ENCODE assay signal across 7 mouse cellular contexts in genomic region chr17:84626276-84626856, GRCm38 (mm10). TPM values are rescaled to one million over a fixed set of nuclear protein-coding genes. Genes with fewer than 3 reads are reported as not detected.
DNase-seq lines count a peak whose midpoint lies in the region; ATAC-seq and TF ChIP-seq lines count a peak whose summit lies in the region.

Dync2li1 (plus strand) TSS chr17:84626496.

- H3K4me3 ChIP-seq in bone marrow, adult 2 months (replicated peaks; ENCODE audit: control insufficient read depth, low read depth, low read length), result peak within 1 kb of the TSS; percentile 65
- peak within 1 kb of the TSS; percentile 64 for H3K4me3 ChIP-seq in embryonic facial prominence, embryonic 14.5 days (ENCODE audit: low read depth, low read length)
- H3K4me3 ChIP-seq in heart, adult 2 months, result peak within 1 kb of the TSS; percentile 75
- peak within 1 kb of the TSS; percentile 89 for H3K4me3 ChIP-seq in kidney, adult 2 months (ENCODE audit: insufficient read depth, low read depth, low read length)
- H3K4me3 ChIP-seq in limb, embryonic 11.5 days (ENCODE audit: low read depth, low read length), result peak within 1 kb of the TSS; percentile 60
- H3K4me3 ChIP-seq in midbrain, embryonic 13.5 days (replicated peaks), result peak within 1 kb of the TSS; percentile 69
- peak within 1 kb of the TSS; percentile 61 for H3K4me3 ChIP-seq in small intestine, adult 2 months (ENCODE audit: low read depth, low read length)

- no peaks in the 10 kb centered on the region for H3K9me3 ChIP-seq in embryonic facial prominence, embryonic 14.5 days (ENCODE audit: control insufficient read depth, low read length)
- H3K9me3 ChIP-seq in limb, embryonic 11.5 days (ENCODE audit: control insufficient read depth, low read length), result 0 out of 2 replicates have a peak, but pooled peaks cover 5% of the 10 kb centered on the region
- no peaks in the 10 kb centered on the region for H3K9me3 ChIP-seq in midbrain, embryonic 13.5 days

- H3K79me2 ChIP-seq in heart, adult 2 months (replicated peaks; ENCODE audit: control insufficient read depth, insufficient read depth, low read length), result no peaks in the 10 kb centered on the region

- no peaks in the 10 kb centered on the region for H3K36me3 ChIP-seq in embryonic facial prominence, embryonic 14.5 days (ENCODE audit: control insufficient read depth, insufficient read depth, low read length)
- H3K36me3 ChIP-seq in heart, adult 2 months (ENCODE audit: control insufficient read depth, insufficient read depth, low read length), result no peaks in the 10 kb centered on the region
- H3K36me3 ChIP-seq in kidney, adult 2 months (ENCODE audit: control insufficient read depth, insufficient read depth, low read length), result no peaks in the 10 kb centered on the region
- H3K36me3 ChIP-seq in limb, embryonic 11.5 days (ENCODE audit: control insufficient read depth, insufficient read depth, low read length), result no peaks in the 10 kb centered on the region
- no peaks in the 10 kb centered on the region for H3K36me3 ChIP-seq in midbrain, embryonic 13.5 days
- no peaks in the 10 kb centered on the region for H3K36me3 ChIP-seq in small intestine, adult 2 months (ENCODE audit: control insufficient read depth, insufficient read depth, low read length)

- TF ChIP-seq POLR2A in bone marrow, adult 2 months (IDR thresholded peaks at IDR 0.05; ENCODE audit: borderline replicate concordance, control insufficient read depth, low read depth, low read length), result peak; percentile 34; the same call in 1 of the 2 replicates
- peak; percentile 58; the same call in 1 of the 2 replicates for TF ChIP-seq POLR2A in heart, adult 2 months (IDR thresholded peaks at IDR 0.05; ENCODE audit: insufficient read depth, low read depth, low read length)
- TF ChIP-seq POLR2A in kidney, adult 2 months (IDR thresholded peaks at IDR 0.05; ENCODE audit: low read depth, low read length), result no peak
- TF ChIP-seq POLR2A in small intestine, adult 2 months (IDR thresholded peaks at IDR 0.05; ENCODE audit: low read depth, low read length), result no peak

- H3K27ac ChIP-seq in bone marrow, adult 2 months (ENCODE audit: control insufficient read depth, insufficient read depth, low read depth, low read length, poor library complexity), result no peak within 1 kb of the TSS
- peak within 1 kb of the TSS; percentile 78 for H3K27ac ChIP-seq in embryonic facial prominence, embryonic 14.5 days (replicated peaks; ENCODE audit: low read depth, low read length)
- peak within 1 kb of the TSS; percentile 48; the same call in 1 of the 2 replicates for H3K27ac ChIP-seq in heart, adult 2 months
- H3K27ac ChIP-seq in kidney, adult 2 months (ENCODE audit: insufficient read depth, low read depth, low read length), result no peak within 1 kb of the TSS
- peak within 1 kb of the TSS; percentile 30; the same call in 1 of the 2 replicates for H3K27ac ChIP-seq in limb, embryonic 11.5 days (replicated peaks; ENCODE audit: low read depth, low read length)
- peak within 1 kb of the TSS; percentile 74 for H3K27ac ChIP-seq in midbrain, embryonic 13.5 days
- no peak within 1 kb of the TSS for H3K27ac ChIP-seq in small intestine, adult 2 months (ENCODE audit: insufficient read depth, low read depth, low read length)

- no peaks in the 10 kb centered on the region for H3K4me1 ChIP-seq in bone marrow, adult 2 months (ENCODE audit: control insufficient read depth, insufficient read depth, low read length)
- H3K4me1 ChIP-seq in embryonic facial prominence, embryonic 14.5 days (ENCODE audit: control insufficient read depth, insufficient read depth, low read length), result peaks cover 9% of the 10 kb centered on the region; the same call in 1 of the 2 replicates
- H3K4me1 ChIP-seq in heart, adult 2 months (ENCODE audit: control insufficient read depth, insufficient read depth, low read length), result no peaks in the 10 kb centered on the region
- 0 out of 2 replicates have a peak, but pooled peaks cover 3% of the 10 kb centered on the region for H3K4me1 ChIP-seq in kidney, adult 2 months (ENCODE audit: control insufficient read depth, insufficient read depth, low read length)
- H3K4me1 ChIP-seq in limb, embryonic 11.5 days (ENCODE audit: control insufficient read depth, insufficient read depth, low read length), result 0 out of 2 replicates have a peak, but pooled peaks cover 4% of the 10 kb centered on the region
- peaks cover 7% of the 10 kb centered on the region for H3K4me1 ChIP-seq in midbrain, embryonic 13.5 days (replicated peaks)
- H3K4me1 ChIP-seq in small intestine, adult 2 months (ENCODE audit: control insufficient read depth, insufficient read depth, insufficient read length, low read length), result no peaks in the 10 kb centered on the region

- DNase-seq in embryonic facial prominence, embryonic 14.5 days (ENCODE audit: low spot score), result peak; percentile 99
- DNase-seq in heart, adult 2 months, result peak; percentile 82 to 88
- peak; percentile 95 for DNase-seq in kidney, adult 2 months
- DNase-seq in limb, embryonic 11.5 days (ENCODE audit: low spot score), result peak; percentile 96

- no peak for TF ChIP-seq EP300 in heart, adult 2 months (IDR thresholded peaks at IDR 0.05; ENCODE audit: insufficient read depth, low read depth, low read length)

- 4% methylated on average over 25 of the region's 25 CpGs for WGBS in bone marrow, adult 2 months
- under 1% methylated on average over 22 of the region's 25 CpGs for WGBS in embryonic facial prominence, embryonic 14.5 days
- WGBS in heart, adult 2 months, result under 1% methylated on average over 23 of the region's 25 CpGs
- WGBS in kidney, adult 2 months, result under 1% methylated on average over 25 of the region's 25 CpGs
- WGBS in limb, embryonic 11.5 days, result 0% methylated on average over 25 of the region's 25 CpGs
- under 1% methylated on average over 25 of the region's 25 CpGs for WGBS in midbrain, embryonic 13.5 days
- WGBS in small intestine, adult 2 months, result 1% methylated on average over 23 of the region's 25 CpGs

- intact Hi-C loops in heart, adult 2 months (cut with DNase I), result no loop called here

- H3K9ac ChIP-seq in embryonic facial prominence, embryonic 14.5 days (ENCODE audit: low read depth, low read length), result peak within 1 kb of the TSS; percentile 68
- H3K9ac ChIP-seq in heart, adult 2 months (ENCODE audit: low read depth, low read length), result peak within 1 kb of the TSS; percentile 67
- peak within 1 kb of the TSS; percentile 67 for H3K9ac ChIP-seq in limb, embryonic 11.5 days (ENCODE audit: low read length)
- peak within 1 kb of the TSS; percentile 82 for H3K9ac ChIP-seq in midbrain, embryonic 13.5 days (replicated peaks)

- peak; percentile 98 for ATAC-seq in embryonic facial prominence, embryonic 14.5 days (ENCODE audit: low read depth)
- peak; percentile 88 for ATAC-seq in limb, embryonic 11.5 days (ENCODE audit: insufficient number of reproducible peaks, low FRiP score, low TSS enrichment, low read depth)
- peak; percentile 98 for ATAC-seq in midbrain, embryonic 13.5 days

- peak within 1 kb of the TSS; percentile 74 for H3K4me2 ChIP-seq in embryonic facial prominence, embryonic 14.5 days (ENCODE audit: low read depth, low read length)
- H3K4me2 ChIP-seq in limb, embryonic 11.5 days (ENCODE audit: low read depth, severe bottlenecking), result peak within 1 kb of the TSS; percentile 69
- H3K4me2 ChIP-seq in midbrain, embryonic 13.5 days (replicated peaks), result peak within 1 kb of the TSS; percentile 65

- H3K27me3 ChIP-seq in embryonic facial prominence, embryonic 14.5 days (replicated peaks; ENCODE audit: control insufficient read depth, insufficient read depth, low read length), result no peaks in the 10 kb centered on the region
- H3K27me3 ChIP-seq in heart, adult 2 months (ENCODE audit: control insufficient read depth, insufficient read depth, low read length), result no peaks in the 10 kb centered on the region
- H3K27me3 ChIP-seq in kidney, adult 2 months (replicated peaks; ENCODE audit: control insufficient read depth, insufficient read depth, low read length), result no peaks in the 10 kb centered on the region
- no peaks in the 10 kb centered on the region for H3K27me3 ChIP-seq in limb, embryonic 11.5 days (ENCODE audit: control insufficient read depth, insufficient read depth, low read length)
- no peaks in the 10 kb centered on the region for H3K27me3 ChIP-seq in midbrain, embryonic 13.5 days
- no peaks in the 10 kb centered on the region for H3K27me3 ChIP-seq in small intestine, adult 2 months (ENCODE audit: control insufficient read depth, insufficient read depth, low read length)

- TF ChIP-seq CTCF in bone marrow, adult 2 months (IDR thresholded peaks at IDR 0.05; ENCODE audit: control insufficient read depth, insufficient read depth, low read length), result no peak
- TF ChIP-seq CTCF in heart, adult 2 months (IDR thresholded peaks at IDR 0.05), result no peak
- no peak for TF ChIP-seq CTCF in kidney, adult 2 months (conservative IDR thresholded peaks at IDR 0.05; ENCODE audit: insufficient read depth, insufficient read length, low read depth, low read length)
- no peak for TF ChIP-seq CTCF in small intestine, adult 2 months (IDR thresholded peaks at IDR 0.05; ENCODE audit: extremely low read depth, insufficient read length, insufficient replicate concordance, low read depth, low read length)

RNA-seq across cellular contexts. Expression of gene Dync2li1, which starts in this region (rescaled TPM):
- polyA plus RNA-seq in bone marrow, adult 2 months (2011; ENCODE audit: insufficient read depth, insufficient read length, low replicate concordance, missing spikeins), result 0.72 and 2.2 TPM in 2 replicates
- polyA plus RNA-seq in embryonic facial prominence, embryonic 14.5 days (2014; fragmentation: Nextera tagmentation; extraction: Ambion mirVana), result 28.3 and 32.7 TPM in 2 replicates
- total RNA-seq in heart, adult 2 months (2021), result 1 to 10 TPM; 2.7 to 3.5 TPM
- polyA plus RNA-seq in heart, adult 2 months (2012; rRNA removed), result 2.9 and 3.2 TPM in 2 replicates
- 13.0 and 19.1 TPM in 2 replicates for polyA plus RNA-seq in kidney, adult 2 months (2012; rRNA removed)
- 40.0 and 42.0 TPM in 2 replicates for polyA plus RNA-seq in limb, embryonic 11.5 days (2014; fragmentation: Nextera tagmentation; extraction: Ambion mirVana)
- polyA plus RNA-seq in midbrain, embryonic 13.5 days (2015; fragmentation: Nextera tagmentation; extraction: Ambion mirVana), result 33.3 and 35.9 TPM in 2 replicates
- polyA plus RNA-seq in small intestine, adult 2 months (2012; rRNA removed), result 0.06 and 0.24 TPM in 2 replicates

Comparison
In these comparisons a context has a peak if more than half of its experiments do, and no peak if none do; other contexts are left out.
1. H3K27ac ChIP-seq: peak in embryonic facial prominence, embryonic 14.5 days (single experiment), heart, adult 2 months (single experiment), limb, embryonic 11.5 days (single experiment) and midbrain, embryonic 13.5 days (single experiment); none in bone marrow, adult 2 months (single experiment), kidney, adult 2 months (single experiment) and small intestine, adult 2 months (single experiment).
2. POLR2A ChIP-seq: peak in bone marrow, adult 2 months (single experiment) and heart, adult 2 months (single experiment); none in kidney, adult 2 months (single experiment) and small intestine, adult 2 months (single experiment).
3. Peak in every context shown above with its lines, with median percentiles within 50 percentile points of each other: H3K4me3 ChIP-seq, ATAC-seq, DNase-seq, H3K4me2 ChIP-seq and H3K9ac ChIP-seq.